Mouse (Mus musculus): ENCODE results near the gene Stra8. TPM values are rescaled to one million over a fixed set of nuclear protein-coding genes. Genes with fewer than 3 reads are reported as not detected.

Gene Stra8
- polyA plus RNA-seq, 1 experiment from 2014 or later = not detected

GRCm38 (mm10) chr6:34906125-34906524 lies 13.8 kb upstream of the Stra8 start:
- Histone ChIP-seq H3K36me3 (ENCODE audit: poor library complexity, severe bottlenecking) (peaks cover 61% of the 10 kb centered on the region), H3K4me3 (no peak overlapping the region), H3K9me3 (replicated peaks) (no peaks in the 10 kb centered on the region), H3K27me3 (no peaks in the 10 kb centered on the region), H3K27ac (no peak overlapping the region), H3K4me2 (no peak overlapping the region), H3K4me1 (peaks cover 8% of the 10 kb centered on the region), H3K9ac (no peak overlapping the region)
- ATAC-seq = no peak
- WGBS = 78% methylated on average over 2 of the region's 2 CpGs

GRCm38 (mm10) chr6:34906661-34907060 lies 13.3 kb upstream of the Stra8 start:
- 93% methylated on average over 4 of the region's 4 CpGs for WGBS
- Histone ChIP-seq H3K4me2 (no peak overlapping the region), H3K36me3 (ENCODE audit: poor library complexity, severe bottlenecking) (peaks cover 57% of the 10 kb centered on the region)

GRCm38 (mm10) chr6:34907121-34907614 lies 12.8 kb upstream of the Stra8 start:
- Histone ChIP-seq H3K27ac (no peak overlapping the region), H3K9ac (no peak overlapping the region), H3K27me3 (no peaks in the 10 kb centered on the region), H3K9me3 (replicated peaks) (no peaks in the 10 kb centered on the region), H3K4me3 (no peak overlapping the region), H3K4me2 (no peak overlapping the region), H3K4me1 (peaks cover 8% of the 10 kb centered on the region), H3K36me3 (ENCODE audit: poor library complexity, severe bottlenecking) (peaks cover 52% of the 10 kb centered on the region)
- WGBS = 88% methylated on average over 2 of the region's 2 CpGs
- no peak for ATAC-seq

More at GRCm38 (mm10) chr6:34906661-34907060, 13.3 kb upstream of the Stra8 start:
- Histone ChIP-seq H3K27ac (no peak overlapping the region), H3K27me3 (no peaks in the 10 kb centered on the region), H3K4me1 (peaks cover 8% of the 10 kb centered on the region), H3K4me3 (no peak overlapping the region), H3K9ac (no peak overlapping the region), H3K9me3 (replicated peaks) (no peaks in the 10 kb centered on the region)
- no peak for ATAC-seq

- H3K4me1 ChIP-seq = peaks cover 8% of the 10 kb centered on the region
- H3K9me3 ChIP-seq (replicated peaks) = no peaks in the 10 kb centered on the region
- H3K36me3 ChIP-seq (ENCODE audit: poor library complexity, severe bottlenecking) = peaks cover 46% of the 10 kb centered on the region
- no peak overlapping the region for H3K9ac ChIP-seq
- H3K27me3 ChIP-seq = no peaks in the 10 kb centered on the region
- no peak for ATAC-seq
- no peak overlapping the region for H3K27ac ChIP-seq
- H3K4me2 ChIP-seq = no peak overlapping the region
- 90% methylated on average over 18 of the region's 18 CpGs for WGBS
- no peak overlapping the region for H3K4me3 ChIP-seq
Measured at GRCm38 (mm10) chr6:34907696-34908260, 12.2 kb upstream of the Stra8 start.

GRCm38 (mm10) chr6:34909631-34910345 lies 10.2 kb upstream of the Stra8 start:
- H3K36me3 ChIP-seq (ENCODE audit: poor library complexity, severe bottlenecking) = peaks cover 32% of the 10 kb centered on the region
- peak overlapping the region; percentile 78 for H3K9ac ChIP-seq
- ATAC-seq = no peak
- H3K4me1 ChIP-seq = peaks cover 8% of the 10 kb centered on the region
- no peaks in the 10 kb centered on the region for H3K27me3 ChIP-seq
- 51% methylated on average over 8 of the region's 8 CpGs for WGBS
- peak overlapping the region; percentile 69 for H3K4me2 ChIP-seq
- H3K4me3 ChIP-seq = peak overlapping the region; percentile 77
- H3K27ac ChIP-seq = no peak overlapping the region
- no peaks in the 10 kb centered on the region for H3K9me3 ChIP-seq (replicated peaks)

GRCm38 (mm10) chr6:34910371-34911219 lies 9.4 kb upstream of the Stra8 start, which contains the start of gene Wdr91:
TSS of gene Wdr91 (minus strand) at chr6:34910876.
- peaks cover 26% of the 10 kb centered on the region for H3K36me3 ChIP-seq (ENCODE audit: poor library complexity, severe bottlenecking)
- ATAC-seq = peak; percentile 94
- peak within 1 kb of the TSS; percentile 73 for H3K27ac ChIP-seq
- H3K4me3 ChIP-seq = peak within 1 kb of the TSS; percentile 77
- H3K27me3 ChIP-seq = no peaks in the 10 kb centered on the region
- peak within 1 kb of the TSS; percentile 69 for H3K4me2 ChIP-seq
- H3K4me1 ChIP-seq = peaks cover 8% of the 10 kb centered on the region
- H3K9me3 ChIP-seq (replicated peaks) = no peaks in the 10 kb centered on the region
- WGBS = 0% methylated on average over 61 of the region's 64 CpGs
- peak within 1 kb of the TSS; percentile 78 for H3K9ac ChIP-seq

- Histone ChIP-seq H3K4me2 (no peak overlapping the region), H3K9ac (no peak overlapping the region), H3K9me3 (replicated peaks) (no peaks in the 10 kb centered on the region), H3K27me3 (no peaks in the 10 kb centered on the region), H3K4me3 (no peak overlapping the region), H3K4me1 (peaks cover 8% of the 10 kb centered on the region), H3K27ac (no peak overlapping the region), H3K36me3 (ENCODE audit: poor library complexity, severe bottlenecking) (no peaks in the 10 kb centered on the region)
- 87% methylated on average over 13 of the region's 13 CpGs for WGBS
- no peak for ATAC-seq
Measured at GRCm38 (mm10) chr6:34913341-34914040, 6.5 kb upstream of the Stra8 start.

GRCm38 (mm10) chr6:34914462-34914861 lies 5.5 kb upstream of the Stra8 start:
- H3K4me2 ChIP-seq = no peak overlapping the region
- H3K27ac ChIP-seq = no peak overlapping the region
- no peak overlapping the region for H3K9ac ChIP-seq
- 90% methylated on average over 3 of the region's 3 CpGs for WGBS
- no peaks in the 10 kb centered on the region for H3K27me3 ChIP-seq
- no peak for ATAC-seq
- H3K4me1 ChIP-seq = peaks cover 8% of the 10 kb centered on the region
- no peaks in the 10 kb centered on the region for H3K9me3 ChIP-seq (replicated peaks)
- no peaks in the 10 kb centered on the region for H3K36me3 ChIP-seq (ENCODE audit: poor library complexity, severe bottlenecking)
- no peak overlapping the region for H3K4me3 ChIP-seq

GRCm38 (mm10) chr6:34919146-34919545 lies 817 bp upstream of the Stra8 start:
- 81% methylated on average over 7 of the region's 7 CpGs for WGBS
- no peak overlapping the region for H3K4me3 ChIP-seq

GRCm38 (mm10) chr6:34920631-34921030 lies 668 bp downstream of the Stra8 start:
- Histone ChIP-seq H3K4me2 (no peak overlapping the region), H3K27ac (no peak overlapping the region), H3K9me3 (replicated peaks) (no peaks in the 10 kb centered on the region), H3K27me3 (no peaks in the 10 kb centered on the region), H3K36me3 (ENCODE audit: poor library complexity, severe bottlenecking) (no peaks in the 10 kb centered on the region), H3K4me1 (no peaks in the 10 kb centered on the region), H3K4me3 (no peak overlapping the region), H3K9ac (no peak overlapping the region)
- WGBS = 95% methylated on average over 12 of the region's 12 CpGs
- ATAC-seq = no peak

More at GRCm38 (mm10) chr6:34919146-34919545, 817 bp upstream of the Stra8 start:
- no peaks in the 10 kb centered on the region for H3K36me3 ChIP-seq (ENCODE audit: poor library complexity, severe bottlenecking)
- no peaks in the 10 kb centered on the region for H3K4me1 ChIP-seq
- H3K9me3 ChIP-seq (replicated peaks) = no peaks in the 10 kb centered on the region
- no peak overlapping the region for H3K9ac ChIP-seq
- no peak for ATAC-seq
- no peak overlapping the region for H3K4me2 ChIP-seq
- no peaks in the 10 kb centered on the region for H3K27me3 ChIP-seq
- no peak overlapping the region for H3K27ac ChIP-seq

GRCm38 (mm10) chr6:34921941-34922340 lies 2.0 kb downstream of the Stra8 start:
- Histone ChIP-seq H3K4me3 (no peak overlapping the region), H3K36me3 (ENCODE audit: poor library complexity, severe bottlenecking) (no peaks in the 10 kb centered on the region), H3K9ac (no peak overlapping the region), H3K4me2 (no peak overlapping the region), H3K27ac (no peak overlapping the region), H3K4me1 (no peaks in the 10 kb centered on the region), H3K27me3 (no peaks in the 10 kb centered on the region), H3K9me3 (replicated peaks) (no peaks in the 10 kb centered on the region)
- ATAC-seq = no peak
- WGBS = 50% methylated on average over 13 of the region's 14 CpGs
